In genomic region chr6:97310901-97311331, GRCm38 (mm10) we compare ENCODE assay signal across 8 mouse cellular contexts. TPM values are rescaled to one million over a fixed set of nuclear protein-coding genes. Genes with fewer than 3 reads are reported as not detected.
DNase-seq lines count a peak whose midpoint lies in the region; ATAC-seq and TF ChIP-seq lines count a peak whose summit lies in the region.

No protein-coding gene starts in this region.

- H3K27ac ChIP-seq in forebrain, embryonic 10.5 days: peak overlapping the region; percentile 79; the same call in 1 of the 2 replicates
- no peak overlapping the region for H3K27ac ChIP-seq in forebrain, embryonic 16.5 days (ENCODE audit: low read length)
- H3K27ac ChIP-seq in hindbrain, embryonic 12.5 days: no peak overlapping the region
- H3K27ac ChIP-seq in liver, postnatal 0 days (ENCODE audit: low read depth): peak overlapping the region; percentile 65

- H3K9ac ChIP-seq in forebrain, embryonic 16.5 days (replicated peaks; ENCODE audit: low read depth, low read length): no peak overlapping the region
- no peak overlapping the region for H3K9ac ChIP-seq in hindbrain, embryonic 12.5 days
- peak overlapping the region; percentile 60 for H3K9ac ChIP-seq in liver, postnatal 0 days (replicated peaks)

- TF ChIP-seq CTCF in liver, postnatal 0 days (IDR thresholded peaks at IDR 0.05; ENCODE audit: low read depth): no peak

- peaks cover 13% of the 10 kb centered on the region; the same call in 1 of the 2 replicates for H3K27me3 ChIP-seq in forebrain, embryonic 10.5 days (ENCODE audit: poor library complexity, severe bottlenecking)
- H3K27me3 ChIP-seq in forebrain, embryonic 16.5 days (replicated peaks; ENCODE audit: control insufficient read depth, insufficient read depth, low read length): no peaks in the 10 kb centered on the region
- H3K27me3 ChIP-seq in hindbrain, embryonic 12.5 days: no peaks in the 10 kb centered on the region
- H3K27me3 ChIP-seq in liver, postnatal 0 days (ENCODE audit: insufficient read depth, low read length): no peaks in the 10 kb centered on the region

- peaks cover 26% of the 10 kb centered on the region for H3K36me3 ChIP-seq in forebrain, embryonic 10.5 days (replicated peaks)
- no peaks in the 10 kb centered on the region for H3K36me3 ChIP-seq in forebrain, embryonic 16.5 days (ENCODE audit: control insufficient read depth, insufficient read depth)
- H3K36me3 ChIP-seq in hindbrain, embryonic 12.5 days: peaks cover 10% of the 10 kb centered on the region
- peaks cover 11% of the 10 kb centered on the region for H3K36me3 ChIP-seq in liver, postnatal 0 days (replicated peaks; ENCODE audit: insufficient read depth, low read length)

- ATAC-seq in forebrain, embryonic 16.5 days: no peak
- ATAC-seq in hindbrain, embryonic 12.5 days (ENCODE audit: low FRiP score): no peak
- ATAC-seq in liver, postnatal 0 days: no peak

- H3K9me3 ChIP-seq in forebrain, embryonic 10.5 days: no peaks in the 10 kb centered on the region
- no peaks in the 10 kb centered on the region for H3K9me3 ChIP-seq in forebrain, embryonic 16.5 days (ENCODE audit: control insufficient read depth, low read length)
- no peaks in the 10 kb centered on the region for H3K9me3 ChIP-seq in hindbrain, embryonic 12.5 days (replicated peaks)
- no peaks in the 10 kb centered on the region for H3K9me3 ChIP-seq in liver, postnatal 0 days (ENCODE audit: low read length)

- H3K4me3 ChIP-seq in forebrain, embryonic 10.5 days: peak overlapping the region; percentile 58
- H3K4me3 ChIP-seq in forebrain, embryonic 16.5 days (replicated peaks; ENCODE audit: low read length): no peak overlapping the region
- no peak overlapping the region for H3K4me3 ChIP-seq in hindbrain, embryonic 12.5 days
- peak overlapping the region; percentile 38 for H3K4me3 ChIP-seq in liver, postnatal 0 days (ENCODE audit: low read depth, low read length)

- 42% methylated on average over 7 of the region's 7 CpGs for WGBS in forebrain, embryonic 10.5 days
- 59% methylated on average over 7 of the region's 7 CpGs for WGBS in forebrain, embryonic 16.5 days
- 46% methylated on average over 7 of the region's 7 CpGs for WGBS in hindbrain, embryonic 12.5 days
- 21% methylated on average over 7 of the region's 7 CpGs for WGBS in liver, postnatal 0 days (ENCODE audit: insufficient replicate concordance)

- H3K4me1 ChIP-seq in forebrain, embryonic 10.5 days: peaks cover 66% of the 10 kb centered on the region
- H3K4me1 ChIP-seq in forebrain, embryonic 16.5 days (replicated peaks; ENCODE audit: control insufficient read depth, insufficient read depth, low read length): peaks cover 17% of the 10 kb centered on the region
- H3K4me1 ChIP-seq in hindbrain, embryonic 12.5 days: peaks cover 13% of the 10 kb centered on the region
- H3K4me1 ChIP-seq in liver, postnatal 0 days (ENCODE audit: insufficient read depth): peaks cover 4% of the 10 kb centered on the region

- no peak for TF ChIP-seq EP300 in liver, postnatal 0 days (IDR thresholded peaks at IDR 0.05; ENCODE audit: low read depth)

- DNase-seq in forebrain, embryonic 10.5 days (ENCODE audit: extremely low spot score, low spot score): no peak
- peak; percentile 52 for DNase-seq in R1 (ENCODE audit: low read depth, low spot score)
- DNase-seq in liver, postnatal 0 days: no peak
- DNase-seq in thymus, postnatal 25 days: peak; percentile 48
- DNase-seq in layer of hippocampus, postnatal 25 days (ENCODE audit: extremely low spot score in 1 of 2, low spot score in 1 of 2): no peak
- no peak for DNase-seq in ovary, postnatal 14 days (ENCODE audit: low spot score)

- H3K4me2 ChIP-seq in forebrain, embryonic 16.5 days (ENCODE audit: low read length): no peak overlapping the region; the same call in 1 of the 2 replicates
- peak overlapping the region; percentile 53; the same call in 1 of the 2 replicates for H3K4me2 ChIP-seq in hindbrain, embryonic 12.5 days (replicated peaks)
- H3K4me2 ChIP-seq in liver, postnatal 0 days (ENCODE audit: low read depth, low read length): peak overlapping the region; percentile 71

RNA-seq across cellular contexts. Expression of gene Lmod3, which starts 58.4 kb away (rescaled TPM):
- polyA plus RNA-seq in forebrain, embryonic 10.5 days (2016; fragmentation: Nextera tagmentation; extraction: Ambion mirVana): not detected in 2 replicates
- polyA plus RNA-seq in forebrain, embryonic 16.5 days (2015; fragmentation: Nextera tagmentation; extraction: Ambion mirVana): not detected in 2 replicates
- polyA plus RNA-seq in hindbrain, embryonic 12.5 days (2016; fragmentation: Nextera tagmentation; extraction: Ambion mirVana): 0.31 and 2.1 TPM in 2 replicates
- polyA plus RNA-seq in liver, postnatal 0 days (2015; fragmentation: Nextera tagmentation; extraction: Ambion mirVana): 0.11 and 0.77 TPM in 2 replicates
- not detected for total RNA-seq in layer of hippocampus, postnatal 25 days (2021)

Comparison
In these comparisons a context has a peak if more than half of its experiments do, and no peak if none do; other contexts are left out.
1. H3K27ac ChIP-seq: peak in forebrain, embryonic 10.5 days (single experiment) and liver, postnatal 0 days (single experiment); none in forebrain, embryonic 16.5 days (single experiment) and hindbrain, embryonic 12.5 days (single experiment).
2. H3K4me3 ChIP-seq: peak in forebrain, embryonic 10.5 days (single experiment) and liver, postnatal 0 days (single experiment); none in forebrain, embryonic 16.5 days (single experiment) and hindbrain, embryonic 12.5 days (single experiment).
3. DNase-seq: peak in R1 (single experiment) and thymus, postnatal 25 days (single experiment); none in forebrain, embryonic 10.5 days (single experiment), liver, postnatal 0 days (single experiment), layer of hippocampus, postnatal 25 days (0 of 2) and ovary, postnatal 14 days (single experiment).